ENCODE assay signal across 8 mouse cellular contexts in genomic region chr11:75619133-75619532, GRCm38 (mm10). TPM values are rescaled to one million over a fixed set of nuclear protein-coding genes. Genes with fewer than 3 reads are reported as not detected.
A peak's percentile ranks its signal among the peaks of the same experiment; 100 is the strongest.
DNase-seq lines count a peak whose midpoint lies in the region; ATAC-seq and TF ChIP-seq lines count a peak whose summit lies in the region.

No protein-coding gene starts in this region.

- no peak overlapping the region for H3K4me3 ChIP-seq in olfactory bulb, adult 2 months (ENCODE audit: insufficient read depth, low read depth, low read length)
- H3K4me3 ChIP-seq in forebrain, embryonic 15.5 days, result no peak overlapping the region
- H3K4me3 ChIP-seq in forebrain, embryonic 14.5 days (ENCODE audit: low read depth, low read length), result no peak overlapping the region

- peak; percentile 55 for DNase-seq in CD4-positive, CD25-positive, alpha-beta regulatory T cell, adult 2 months (ENCODE audit: low read depth, low spot score)
- DNase-seq in kidney, postnatal 4 days, result peak; percentile 38 to 49
- no peak for DNase-seq in kidney, adult 8-10 months
- peak; percentile 75 for DNase-seq in ZHBTc4 (ENCODE audit: low read depth, low spot score)
- DNase-seq in forebrain, embryonic 14.5 days (ENCODE audit: low spot score), result no peak

- H3K9ac ChIP-seq in forebrain, embryonic 15.5 days (replicated peaks), result no peak overlapping the region
- no peak overlapping the region for H3K9ac ChIP-seq in forebrain, embryonic 14.5 days (ENCODE audit: low read length)

- peaks cover 64% of the 10 kb centered on the region for H3K36me3 ChIP-seq in forebrain, embryonic 15.5 days
- H3K36me3 ChIP-seq in forebrain, embryonic 14.5 days (ENCODE audit: control insufficient read depth, insufficient read depth, low read length), result peaks cover 60% of the 10 kb centered on the region

- no peaks in the 10 kb centered on the region for H3K27me3 ChIP-seq in forebrain, embryonic 15.5 days
- no peaks in the 10 kb centered on the region for H3K27me3 ChIP-seq in forebrain, embryonic 14.5 days (replicated peaks; ENCODE audit: control insufficient read depth, insufficient read depth, low read length)

- H3K4me1 ChIP-seq in olfactory bulb, adult 2 months (ENCODE audit: control insufficient read depth, insufficient read depth, low read length), result peaks cover 4% of the 10 kb centered on the region; the same call in 1 of the 2 replicates
- peaks cover 4% of the 10 kb centered on the region; the same call in 1 of the 2 replicates for H3K4me1 ChIP-seq in forebrain, embryonic 15.5 days
- H3K4me1 ChIP-seq in forebrain, embryonic 14.5 days (ENCODE audit: control insufficient read depth, insufficient read depth, low read length), result no peaks in the 10 kb centered on the region

- H3K4me2 ChIP-seq in forebrain, embryonic 15.5 days (replicated peaks), result no peak overlapping the region
- no peak overlapping the region for H3K4me2 ChIP-seq in forebrain, embryonic 14.5 days (ENCODE audit: low read length)

- 81% methylated on average over 5 of the region's 5 CpGs for WGBS in olfactory bulb, adult 2 months
- WGBS in forebrain, embryonic 15.5 days, result 79% methylated on average over 5 of the region's 5 CpGs
- WGBS in forebrain, embryonic 14.5 days, result 83% methylated on average over 5 of the region's 5 CpGs

- TF ChIP-seq CTCF in olfactory bulb, adult 2 months (IDR thresholded peaks at IDR 0.05; ENCODE audit: insufficient read depth, low read depth, low read length), result peak; percentile 28; the same call in 1 of the 2 replicates

- no peak for TF ChIP-seq POLR2A in olfactory bulb, adult 2 months (IDR thresholded peaks at IDR 0.05; ENCODE audit: insufficient read depth, low read depth, low read length)

- H3K9me3 ChIP-seq in forebrain, embryonic 15.5 days, result no peaks in the 10 kb centered on the region
- no peaks in the 10 kb centered on the region for H3K9me3 ChIP-seq in forebrain, embryonic 14.5 days (replicated peaks; ENCODE audit: control insufficient read depth, low read length)

- no peak for ATAC-seq in CD4-positive, CD25-positive, alpha-beta regulatory T cell, adult 4 months
- no peak for ATAC-seq in forebrain, embryonic 15.5 days (replicated peaks)
- no peak for ATAC-seq in forebrain, embryonic 14.5 days

- no peak overlapping the region for H3K27ac ChIP-seq in olfactory bulb, adult 2 months (ENCODE audit: insufficient read depth, low read depth, low read length)
- H3K27ac ChIP-seq in forebrain, embryonic 15.5 days (replicated peaks), result no peak overlapping the region
- H3K27ac ChIP-seq in forebrain, embryonic 14.5 days (ENCODE audit: low read depth, low read length), result no peak overlapping the region

RNA-seq across cellular contexts. Expression of gene Inpp5k, which starts 11.7 kb away (rescaled TPM):
- polyA plus RNA-seq in CD4-positive, CD25-positive, alpha-beta regulatory T cell, adult 4 months (2017; shearing (Covaris generic)), result 100 to 1,000 TPM; 123 to 160 TPM
- not detected in 2 replicates for polyA plus RNA-seq in olfactory bulb, adult 2 months (2012; ENCODE audit: insufficient read depth, insufficient read length, low replicate concordance, missing spikeins)
- 47.2 and 47.4 TPM in 2 replicates for polyA plus RNA-seq in forebrain, embryonic 15.5 days (2015; fragmentation: Nextera tagmentation; extraction: Ambion mirVana)
- 53.9 and 55.5 TPM in 2 replicates for polyA plus RNA-seq in forebrain, embryonic 14.5 days (2014; fragmentation: Nextera tagmentation; extraction: Ambion mirVana)

RNA-seq across cellular contexts. Expression of gene Myo1c, which starts 31.2 kb away (rescaled TPM):
- polyA plus RNA-seq in CD4-positive, CD25-positive, alpha-beta regulatory T cell, adult 4 months (2017; shearing (Covaris generic)), result 10 to 100 TPM; 16.2 to 30.4 TPM
- not detected in 2 replicates for polyA plus RNA-seq in olfactory bulb, adult 2 months (2012; ENCODE audit: insufficient read depth, insufficient read length, low replicate concordance, missing spikeins)
- 9.2 and 11.1 TPM in 2 replicates for polyA plus RNA-seq in forebrain, embryonic 15.5 days (2015; fragmentation: Nextera tagmentation; extraction: Ambion mirVana)
- 5.7 and 6.6 TPM in 2 replicates for polyA plus RNA-seq in forebrain, embryonic 14.5 days (2014; fragmentation: Nextera tagmentation; extraction: Ambion mirVana)

RNA-seq across cellular contexts. Expression of gene Pitpna, which starts 31.2 kb away (rescaled TPM):
- polyA plus RNA-seq in CD4-positive, CD25-positive, alpha-beta regulatory T cell, adult 4 months (2017; shearing (Covaris generic)), result 10 to 100 TPM; 22.1 to 42.5 TPM
- polyA plus RNA-seq in olfactory bulb, adult 2 months (2012; ENCODE audit: insufficient read depth, insufficient read length, low replicate concordance, missing spikeins), result 209 and 678 TPM in 2 replicates
- polyA plus RNA-seq in forebrain, embryonic 15.5 days (2015; fragmentation: Nextera tagmentation; extraction: Ambion mirVana), result 92.4 and 97.7 TPM in 2 replicates
- 94.2 and 101 TPM in 2 replicates for polyA plus RNA-seq in forebrain, embryonic 14.5 days (2014; fragmentation: Nextera tagmentation; extraction: Ambion mirVana)

RNA-seq across cellular contexts. Expression of gene Crk, which starts 59.9 kb away (rescaled TPM):
- 10 to 100 TPM; 10.4 to 15.3 TPM for polyA plus RNA-seq in CD4-positive, CD25-positive, alpha-beta regulatory T cell, adult 4 months (2017; shearing (Covaris generic))
- not detected in 2 replicates for polyA plus RNA-seq in olfactory bulb, adult 2 months (2012; ENCODE audit: insufficient read depth, insufficient read length, low replicate concordance, missing spikeins)
- polyA plus RNA-seq in forebrain, embryonic 15.5 days (2015; fragmentation: Nextera tagmentation; extraction: Ambion mirVana), result 125 and 131 TPM in 2 replicates
- 105 and 109 TPM in 2 replicates for polyA plus RNA-seq in forebrain, embryonic 14.5 days (2014; fragmentation: Nextera tagmentation; extraction: Ambion mirVana)

Comparison
In these comparisons a context has a peak if more than half of its experiments do, and no peak if none do; other contexts are left out.
1. DNase-seq: peak in CD4-positive, CD25-positive, alpha-beta regulatory T cell, adult 2 months (single experiment), kidney, postnatal 4 days (2 of 2) and ZHBTc4 (single experiment); none in kidney, adult 8-10 months (0 of 2) and forebrain, embryonic 14.5 days (single experiment).